Mouse (Mus musculus): Measurements from ENCODE around the gene Zc3h7b.

DNA sequence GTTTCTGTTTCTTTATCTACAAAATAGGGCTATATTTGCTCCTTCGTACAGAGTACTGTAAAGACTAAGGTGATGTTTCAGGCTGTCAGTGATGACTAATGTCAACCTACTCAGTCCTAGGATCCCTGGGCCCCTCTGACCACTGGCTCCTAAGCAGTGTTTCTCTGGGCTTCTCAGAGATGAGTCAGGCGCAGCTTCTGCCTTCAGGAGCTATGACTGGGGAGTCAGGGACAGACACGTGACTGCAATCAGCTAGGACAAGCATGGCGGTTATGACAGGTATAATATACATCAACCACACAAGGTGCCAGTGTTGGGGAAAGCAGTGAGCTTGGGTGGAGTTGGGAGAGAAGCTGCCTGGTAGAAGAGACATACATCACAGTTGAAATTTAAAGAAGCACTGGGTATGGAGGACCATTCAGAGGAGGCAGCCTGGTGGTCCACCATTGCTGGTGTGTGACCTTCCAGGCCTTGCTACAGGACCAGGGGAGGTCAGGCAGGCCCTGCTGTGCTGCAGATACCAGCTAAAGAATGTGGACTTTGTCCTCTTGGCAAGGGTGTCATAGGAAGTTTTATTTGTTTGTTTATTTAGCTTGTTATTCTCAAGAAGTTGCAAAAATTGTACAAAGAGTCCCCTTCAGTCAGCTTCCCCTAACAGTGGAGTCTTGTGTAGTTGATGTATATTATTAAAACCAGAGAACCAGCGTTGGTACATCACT, 15.7 kb downstream of the Zc3h7b start:
- TF ChIP-seq ZNF384 (IDR thresholded peaks at IDR 0.05; ENCODE audit: low read depth, low read length) = no peak
- no peak for TF ChIP-seq CHD2 (IDR thresholded peaks at IDR 0.05; ENCODE audit: low read depth, low read length)
- no peak for TF ChIP-seq MAFK (IDR thresholded peaks at IDR 0.05; ENCODE audit: insufficient read depth, low read depth, low read length)
- TF ChIP-seq ZC3H11A (IDR thresholded peaks at IDR 0.05; ENCODE audit: borderline replicate concordance, low read depth, low read length) = no peak
